8 mouse cellular contexts compared by ENCODE assay signal in genomic region chr1:65312118-65312517, GRCm38 (mm10). TPM values are rescaled to one million over a fixed set of nuclear protein-coding genes. Genes with fewer than 3 reads are reported as not detected.
DNase-seq lines count a peak whose midpoint lies in the region; ATAC-seq and TF ChIP-seq lines count a peak whose summit lies in the region.

No protein-coding gene starts in this region.

- WGBS in midbrain, embryonic 13.5 days = 11% methylated on average over 7 of the region's 7 CpGs

- H3K9me3 ChIP-seq in midbrain, embryonic 13.5 days = no peaks in the 10 kb centered on the region

- no peak for ATAC-seq in midbrain, embryonic 13.5 days

- peak; percentile 85 for TF ChIP-seq CTCF in layer of hippocampus, adult 2 months (conservative IDR thresholded peaks at IDR 0.05)

- no peak overlapping the region for H3K27ac ChIP-seq in layer of hippocampus, adult 2 months
- H3K27ac ChIP-seq in midbrain, embryonic 13.5 days = no peak overlapping the region

- H3K4me2 ChIP-seq in midbrain, embryonic 13.5 days (replicated peaks) = peak overlapping the region; percentile 87

- 0 out of 2 replicates have a peak overlapping the region, but pooled peaks have one; percentile 62 for H3K9ac ChIP-seq in midbrain, embryonic 13.5 days (replicated peaks)

- H3K27me3 ChIP-seq in midbrain, embryonic 13.5 days = peaks cover 19% of the 10 kb centered on the region

- H3K4me3 ChIP-seq in layer of hippocampus, adult 2 months = peak overlapping the region; percentile 48
- H3K4me3 ChIP-seq in midbrain, embryonic 13.5 days (replicated peaks) = peak overlapping the region; percentile 47

- DNase-seq in adrenal gland, postnatal 10 days = peak; percentile 47
- no peak for DNase-seq in adrenal gland, postnatal 4 days (ENCODE audit: low spot score in 2 of 2)
- DNase-seq in urinary bladder, postnatal 14 days (ENCODE audit: low spot score) = peak; percentile 15
- DNase-seq in urinary bladder, postnatal 36 days (ENCODE audit: low spot score in 2 of 2) = no peak
- DNase-seq in frontal cortex, adult 2 months (ENCODE audit: extremely low spot score in 1 of 2, low spot score in 1 of 2) = peak; percentile 16 to 86
- DNase-seq in layer of hippocampus, adult 2 months (ENCODE audit: low spot score in 2 of 2) = peak; percentile 38 to 64
- DNase-seq in spleen, postnatal 10 days (ENCODE audit: low spot score in 2 of 2) = no peak

- peaks cover 11% of the 10 kb centered on the region for H3K4me1 ChIP-seq in midbrain, embryonic 13.5 days (replicated peaks)

- H3K36me3 ChIP-seq in midbrain, embryonic 13.5 days = no peaks in the 10 kb centered on the region

RNA-seq across cellular contexts. Expression of gene Pth2r, which starts 30.3 kb away (rescaled TPM):
- not detected for total RNA-seq in adrenal gland, postnatal 10 days (2021)
- not detected for total RNA-seq in adrenal gland, postnatal 4 days (2021)
- 0.74 and 1.9 TPM in 2 replicates for polyA plus RNA-seq in frontal cortex, adult 2 months (2012; rRNA removed)
- total RNA-seq in layer of hippocampus, adult 2 months (2021) = under 1 TPM; 0.25 to 0.28 TPM
- polyA plus RNA-seq in midbrain, embryonic 13.5 days (2015; fragmentation: Nextera tagmentation; extraction: Ambion mirVana) = 0.34 and 0.45 TPM in 2 replicates

Comparison
In these comparisons a context has a peak if more than half of its experiments do, and no peak if none do; other contexts are left out.
1. DNase-seq: peak in adrenal gland, postnatal 10 days (single experiment), urinary bladder, postnatal 14 days (single experiment), frontal cortex, adult 2 months (2 of 2) and layer of hippocampus, adult 2 months (2 of 2); none in adrenal gland, postnatal 4 days (0 of 2), urinary bladder, postnatal 36 days (0 of 2) and spleen, postnatal 10 days (0 of 2).